Mouse (Mus musculus) thymus, adult 2 months (tissue): ENCODE results near the gene Dnaja4. TPM values are rescaled to one million over a fixed set of nuclear protein-coding genes. Genes with fewer than 3 reads are reported as not detected.

Experiments
- DNase-seq: peaks from one replicate; pipeline ENCODE4 v3.0.0; 2021
- H3K27ac ChIP-seq: fragments of 200-500 bp; 2 replicates; pipeline ENCODE4 v1.5.1; 2012; ENCODE audit warnings: low read length, control low read depth; ENCODE audit not compliant: control insufficient read depth, insufficient read depth
- H3K27me3 ChIP-seq: fragments of 200-500 bp; 2 replicates; pipeline ENCODE4 v1.6.1; 2012; ENCODE audit warnings: mild to moderate bottlenecking, low read length, moderate library complexity, mixed read lengths; ENCODE audit not compliant: control insufficient read depth, insufficient read depth
- H3K36me3 ChIP-seq: fragments of 200-500 bp; 2 replicates; pipeline ENCODE4 v1.6.1; 2012; ENCODE audit warnings: mild to moderate bottlenecking, low read length, moderate library complexity; ENCODE audit not compliant: control insufficient read depth, insufficient read depth
- H3K4me1 ChIP-seq: fragments of 200-500 bp; replicated peaks from 2 replicates; pipeline ENCODE4 v1.6.1; 2012; ENCODE audit warnings: low read length; ENCODE audit not compliant: control insufficient read depth, insufficient read depth
- H3K4me3 ChIP-seq: fragments of 200-500 bp; 2 replicates; pipeline ENCODE4 v1.5.1; 2012; ENCODE audit warnings: mild to moderate bottlenecking, low read length, control low read depth, moderate library complexity; ENCODE audit not compliant: control insufficient read depth, insufficient read depth
- CTCF ChIP-seq: fragments of 200-500 bp; IDR thresholded peaks from 2 replicates; pipeline ENCODE4 v1.5.1; 2012; ENCODE audit warnings: mild to moderate bottlenecking, control low read depth, low read length, moderate library complexity, borderline replicate concordance; ENCODE audit not compliant: control insufficient read depth, poor library complexity, insufficient read depth; ENCODE audit errors: extremely low read depth
- POLR2A ChIP-seq: fragments of 200-500 bp; IDR thresholded peaks from 2 replicates; pipeline ENCODE4 v1.6.1; 2012; ENCODE audit warnings: mild to moderate bottlenecking, low read length, control low read depth, moderate library complexity; ENCODE audit not compliant: control insufficient read depth, poor library complexity, insufficient read depth; ENCODE audit errors: extremely low read depth
- WGBS: fragments of 180-500 bp; shearing (Covaris S2); methylation state at CpG from one replicate; pipeline ENCODE4 v1.1.7; 2018; 5-methylcytosine and 5-hydroxymethylcytosine counted together
- polyA plus RNA-seq: library from polyadenylated mRNA; depleted of rRNA; stranded (reverse); fragments of >200 nt; gene quantifications from 2 replicates; pipeline ENCODE4 v1.2.3, GENCODE M21; 2012; rRNA removed

The Dnaja4 gene
- polyA plus RNA-seq, 1 experiment, result 4.5 TPM

DNA sequence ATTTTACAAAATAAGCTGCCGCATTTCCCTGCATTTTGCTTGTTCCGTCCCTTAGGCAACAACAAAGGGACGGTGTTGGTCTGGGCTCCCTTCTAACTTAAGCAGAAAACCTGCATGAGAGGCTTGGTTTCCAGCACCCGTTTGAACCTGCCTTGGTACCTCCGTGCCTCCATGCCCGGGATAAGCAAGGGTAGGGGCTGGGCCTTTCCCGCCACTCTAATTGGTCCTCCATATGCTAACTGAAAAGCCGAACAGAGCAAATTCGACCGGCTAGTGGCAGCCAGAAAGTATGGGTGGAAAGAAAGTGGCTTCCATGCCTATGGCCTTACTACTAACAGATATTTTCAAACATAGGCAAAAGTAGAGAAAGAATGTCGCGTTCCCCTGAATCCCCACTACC lies 65.4 kb downstream of the Dnaja4 start:
- TF ChIP-seq CTCF (no peak), POLR2A (no peak)
- H3K36me3 ChIP-seq, result no peaks in the 10 kb centered on the region
- H3K27ac ChIP-seq, result no peak overlapping the region
- H3K4me1 ChIP-seq, result no peaks in the 10 kb centered on the region
- 37% methylated on average over 12 of the region's 12 CpGs for WGBS
- peaks cover 7% of the 10 kb centered on the region; the same call in 1 of the 2 replicates for H3K27me3 ChIP-seq
- no peak overlapping the region for H3K4me3 ChIP-seq
- no peak for DNase-seq

DNA sequence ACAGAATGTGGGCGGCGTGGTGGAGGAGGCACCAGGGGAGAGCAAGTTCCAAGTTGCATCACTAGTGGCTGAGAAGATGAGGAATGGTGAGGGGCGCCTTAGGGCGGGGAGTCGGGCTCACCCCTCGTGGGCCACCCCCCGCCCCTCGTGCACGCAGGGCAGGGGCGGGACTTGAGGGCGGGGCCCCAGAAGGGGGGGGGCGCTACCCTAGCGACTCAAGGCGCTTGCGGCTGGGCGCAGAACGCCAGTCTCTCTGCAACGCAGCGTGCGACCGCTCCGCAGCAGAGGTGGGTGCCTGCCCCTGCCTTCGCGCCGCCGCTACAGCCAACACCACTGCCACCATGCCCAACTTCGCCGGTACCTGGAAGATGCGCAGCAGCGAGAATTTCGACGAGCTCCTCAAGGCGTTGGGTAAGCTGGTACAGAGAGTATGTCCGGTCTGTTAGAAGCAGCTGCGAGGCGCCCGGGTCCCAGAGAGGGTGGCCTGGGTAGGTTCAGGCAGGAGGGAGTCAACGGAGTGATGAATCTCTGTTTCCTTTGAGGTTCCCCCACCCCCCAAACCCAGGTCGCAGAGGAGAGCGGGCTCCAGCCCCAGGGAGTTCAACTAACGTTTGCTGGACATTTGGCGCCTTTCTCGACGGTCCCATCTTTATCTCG lies 66.0 kb downstream of the Dnaja4 start, which contains the start of gene Crabp1:
Gene Crabp1, plus strand, starts transcription at position 188 of the 657 bp plus-strand sequence.
- Histone ChIP-seq H3K4me3 (no peak within 1 kb of the TSS), H3K36me3 (no peaks in the 10 kb centered on the region), H3K27me3 (peaks cover 7% of the 10 kb centered on the region; the same call in 1 of the 2 replicates), H3K27ac (no peak within 1 kb of the TSS), H3K4me1 (no peaks in the 10 kb centered on the region)
- WGBS, result 4% methylated on average over 45 of the region's 45 CpGs
- DNase-seq, result no peak
- no peak for TF ChIP-seq POLR2A
- TF ChIP-seq CTCF, result no peak

DNA sequence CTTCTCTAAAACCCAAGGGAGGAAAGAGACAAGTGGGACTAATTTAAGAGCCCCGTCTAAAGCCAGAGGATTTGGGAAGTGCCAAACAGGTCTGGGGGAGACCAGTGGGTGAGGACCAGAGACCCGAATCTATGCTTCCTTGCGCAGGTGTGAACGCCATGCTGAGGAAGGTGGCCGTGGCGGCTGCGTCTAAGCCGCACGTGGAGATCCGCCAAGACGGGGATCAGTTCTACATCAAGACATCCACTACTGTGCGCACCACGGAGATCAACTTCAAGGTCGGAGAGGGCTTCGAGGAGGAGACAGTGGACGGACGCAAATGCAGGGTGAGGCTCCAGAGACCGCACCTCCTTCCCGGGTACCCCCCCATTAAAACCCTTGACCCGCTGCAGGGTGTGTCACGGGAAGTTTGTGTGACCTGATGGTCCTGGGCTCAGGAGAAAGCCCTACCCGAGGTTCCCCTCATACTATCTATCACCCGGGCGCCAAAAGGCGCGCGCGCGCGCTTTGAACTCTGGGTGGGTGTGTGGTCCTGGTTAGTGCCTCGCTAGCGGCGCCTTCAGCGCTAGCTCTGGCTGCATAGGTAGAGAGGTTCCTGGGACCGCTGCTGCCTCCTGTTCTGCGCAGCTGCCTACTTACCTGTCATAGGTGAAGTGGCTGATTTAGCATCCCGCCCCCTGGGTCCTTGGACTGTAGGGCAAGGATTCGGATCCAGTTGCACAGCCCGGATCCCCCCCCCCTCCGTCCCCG lies 66.8 kb downstream of the Dnaja4 start:
- no peak for DNase-seq
- TF ChIP-seq CTCF (no peak), POLR2A (no peak)
- no peaks in the 10 kb centered on the region for H3K4me1 ChIP-seq
- WGBS, result 6% methylated on average over 41 of the region's 41 CpGs
- H3K27me3 ChIP-seq, result peaks cover 7% of the 10 kb centered on the region; the same call in 1 of the 2 replicates
- H3K27ac ChIP-seq, result no peak overlapping the region
- H3K4me3 ChIP-seq, result no peak overlapping the region
- no peaks in the 10 kb centered on the region for H3K36me3 ChIP-seq

Other genes starting within 250 kb of the Dnaja4 start
- 0.89 and 1.0 TPM in 2 replicates for gene Dmxl2, start 197.2 kb upstream of the Dnaja4 start, polyA plus RNA-seq
- gene Sh2d7, start 159.9 kb upstream of the Dnaja4 start, polyA plus RNA-seq, result 1.3 and 1.9 TPM in 2 replicates
- gene Cib2, start 138.7 kb upstream of the Dnaja4 start, polyA plus RNA-seq, result 5.8 and 6.4 TPM in 2 replicates
- gene Idh3a, start 112.5 kb upstream of the Dnaja4 start, polyA plus RNA-seq, result 44.6 and 50.1 TPM in 2 replicates
- gene Acsbg1, start 37.0 kb upstream of the Dnaja4 start, polyA plus RNA-seq, result 4.1 and 4.5 TPM in 2 replicates
- gene Wdr61, start 35.6 kb downstream of the Dnaja4 start, polyA plus RNA-seq, result 42.2 and 49.7 TPM in 2 replicates
- gene Crabp1, start 65.9 kb downstream of the Dnaja4 start, polyA plus RNA-seq, result 2.8 and 5.4 TPM in 2 replicates
- gene Ireb2, start 164.9 kb downstream of the Dnaja4 start, polyA plus RNA-seq, result 8.9 and 11.5 TPM in 2 replicates
- 0.17 and 0.22 TPM in 2 replicates for gene Hykk, start 218.4 kb downstream of the Dnaja4 start, polyA plus RNA-seq